Mouse (Mus musculus): ENCODE data around the gene Aspdh. TPM values are rescaled to one million over a fixed set of nuclear protein-coding genes. Genes with fewer than 3 reads are reported as not detected.

The Aspdh gene
- total RNA-seq, 2 experiments from 2014 or later, result 1.00 to 1.1 TPM

GRCm38 (mm10) chr7:44494681-44495080, 29.5 kb downstream of the Aspdh start:
- intact Hi-C loops (cut with DNase I), result no loop called here
- DNase-seq, result no peak

GRCm38 (mm10) chr7:44495086-44495485, 29.9 kb downstream of the Aspdh start:
- intact Hi-C loops (cut with DNase I), result no loop called here
- no peak for DNase-seq

- intact Hi-C loops (cut with DNase I), result no loop called here
- DNase-seq, result peak; percentile 98
These were observed 31.0 kb downstream of the Aspdh start, which contains the start of the genes Emc10 and Fam71e1 for GRCm38 (mm10) chr7:44495992-44496770. TSS of gene Emc10 (minus strand) at chr7:44496529. TSS of gene Fam71e1 (plus strand) at chr7:44496581.

- intact Hi-C loops (cut with DNase I), result no loop called here
- DNase-seq, result no peak
These were observed 31.5 kb downstream of the Aspdh start for GRCm38 (mm10) chr7:44496771-44497109.

GRCm38 (mm10) chr7:44497361-44498055, 32.3 kb downstream of the Aspdh start:
- intact Hi-C loops (cut with DNase I), result no loop called here
- DNase-seq, result no peak

GRCm38 (mm10) chr7:44498922-44499321, 33.7 kb downstream of the Aspdh start:
- no peak for DNase-seq
- intact Hi-C loops (cut with DNase I), result no loop called here

GRCm38 (mm10) chr7:44500046-44500445, 34.9 kb downstream of the Aspdh start:
- intact Hi-C loops (cut with DNase I), result no loop called here
- no peak for DNase-seq

GRCm38 (mm10) chr7:44501563-44502115, 36.4 kb downstream of the Aspdh start:
- DNase-seq, result peak; percentile 65 to 81
- intact Hi-C loops (cut with DNase I), result no loop called here

GRCm38 (mm10) chr7:44507491-44507890, 42.3 kb downstream of the Aspdh start:
- no peak for DNase-seq

More at GRCm38 (mm10) chr7:44507491-44507890, 42.3 kb downstream of the Aspdh start:
- intact Hi-C loops (cut with DNase I), result no loop called here

Small RNA genes within 50 kb of the gene (microRNA-seq; reads per million reads assigned to microRNA genes)
- 3.5 to 8.9 reads per million in 2 experiments for gene Mir7052

Other genes with a start within 250 kb of the Aspdh start
- not detected for gene Klk1b5, start 249.4 kb upstream of the Aspdh start, total RNA-seq (2021)
- gene Klk1, start 240.0 kb upstream of the Aspdh start, total RNA-seq (2021), result under 1 TPM in 1 of 2 experiments, not detected in 1; 0.32 TPM
- not detected for gene Gm36864, start 229.2 kb upstream of the Aspdh start, total RNA-seq (2021)
- gene 1700028J19Rik, start 218.7 kb upstream of the Aspdh start, total RNA-seq (2021), result under 1 TPM; 0.29 to 0.56 TPM
- gene 2410002F23Rik, start 218.7 kb upstream of the Aspdh start, total RNA-seq (2021), result 10 to 100 TPM; 18.2 to 18.8 TPM
- gene Acp4, start 208.0 kb upstream of the Aspdh start, total RNA-seq (2021), result not detected
- not detected for gene Gm15517, start 203.9 kb upstream of the Aspdh start, total RNA-seq (2021)
- gene Clec11a, start 158.5 kb upstream of the Aspdh start, total RNA-seq (2021), result under 1 TPM; 0.84 to 0.88 TPM
- gene Shank1, start 155.1 kb upstream of the Aspdh start, total RNA-seq (2021), result 1 to 10 TPM; 1.0 to 1.4 TPM
- 1 to 10 TPM; 1.5 to 2.2 TPM for gene Syt3, start 81.3 kb upstream of the Aspdh start, total RNA-seq (2021)
- gene 1700008O03Rik, start 79.6 kb upstream of the Aspdh start, total RNA-seq (2021), result under 1 TPM in 1 of 2 experiments, not detected in 1; 0.24 TPM
- gene Lrrc4b, start 36.4 kb upstream of the Aspdh start, total RNA-seq (2021), result 10 to 100 TPM; 18.7 to 19.7 TPM
- 100 to 1,000 TPM; 105 to 111 TPM for gene Josd2, start 2.6 kb downstream of the Aspdh start, total RNA-seq (2021)
- 10 to 100 TPM; 95.4 to 98.8 TPM for gene Emc10, start 31.1 kb downstream of the Aspdh start, total RNA-seq (2021)
- 1 to 10 TPM; 5.3 to 6.5 TPM for gene Fam71e1, start 31.2 kb downstream of the Aspdh start, total RNA-seq (2021)
- gene Mybpc2, start 59.3 kb downstream of the Aspdh start, total RNA-seq (2021), result 10 to 100 TPM; 10.5 to 16.8 TPM
- gene Spib, start 66.7 kb downstream of the Aspdh start, total RNA-seq (2021), result 1 to 10 TPM in 1 of 2 experiments, under 1 TPM in 1; 0.65 to 1.1 TPM
- 10 to 100 TPM; 14.5 to 16.0 TPM for gene Pold1, start 83.5 kb downstream of the Aspdh start, total RNA-seq (2021)
- 10 to 100 TPM; 49.1 to 53.5 TPM for gene Nr1h2, start 88.6 kb downstream of the Aspdh start, total RNA-seq (2021)
- gene Napsa, start 107.0 kb downstream of the Aspdh start, total RNA-seq (2021), result under 1 TPM; 0.46 to 0.60 TPM
- 1 to 10 TPM; 1.3 to 1.5 TPM for gene Kcnc3, start 125.3 kb downstream of the Aspdh start, total RNA-seq (2021)
- 10 to 100 TPM; 55.0 to 72.4 TPM for gene Myh14, start 205.5 kb downstream of the Aspdh start, total RNA-seq (2021)
- gene Izumo2, start 243.4 kb downstream of the Aspdh start, total RNA-seq (2021), result not detected

All from heart, postnatal 14 days (tissue).